Mouse (Mus musculus): ENCODE measurements at regions not wholly inside any gene's neighbourhood (a gene's known extent, or its start where the extent isn't known, plus 50 kb on each side); places are given as distances from the start of the nearest gene placed in this dataset.

DNA sequence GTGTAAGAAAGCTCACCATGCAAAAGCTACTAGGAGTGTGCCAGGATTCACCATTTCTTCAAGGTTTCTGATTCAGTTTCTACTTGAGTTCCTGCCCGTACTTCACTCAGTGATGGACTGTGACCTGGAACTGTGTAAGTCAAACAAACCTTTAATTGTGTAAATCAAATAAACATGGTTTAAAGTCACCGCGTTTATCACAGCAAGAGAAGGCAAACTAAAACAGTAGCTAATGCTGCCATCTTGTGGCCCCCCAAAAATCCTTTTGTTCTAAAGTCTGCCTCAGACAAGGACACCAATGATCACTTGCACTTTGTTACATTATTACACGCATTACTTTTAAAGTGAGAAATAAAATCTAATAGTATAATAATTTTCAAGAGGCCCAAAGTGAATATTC lies 63.6 kb upstream of the Dcx start:
- no peak overlapping the region for H3K4me2 ChIP-seq (replicated peaks; ENCODE audit: low read depth, low read length)

More for the DNA sequence above, 63.6 kb upstream of the Dcx start:
- ATAC-seq (ENCODE audit: low FRiP score) (no peak), DNase-seq (ENCODE audit: low spot score) (peak; percentile 48)
- H3K9me3 ChIP-seq (ENCODE audit: control insufficient read depth, low read length) = no peaks in the 10 kb centered on the region
- no peak overlapping the region for H3K4me3 ChIP-seq (ENCODE audit: low read depth, low read length)
- H3K27ac ChIP-seq (ENCODE audit: low read depth, low read length) = no peak overlapping the region
- H3K36me3 ChIP-seq (ENCODE audit: control insufficient read depth, insufficient read depth, low read length) = no peaks in the 10 kb centered on the region
- 38% methylated on average over 4 of the region's 4 CpGs for WGBS
- H3K9ac ChIP-seq (ENCODE audit: low read depth, low read length) = no peak overlapping the region
- no peaks in the 10 kb centered on the region for H3K4me1 ChIP-seq (replicated peaks; ENCODE audit: control insufficient read depth, insufficient read depth, low read length)
- no peaks in the 10 kb centered on the region for H3K27me3 ChIP-seq (ENCODE audit: control insufficient read depth, insufficient read depth, low read length)
